Mouse (Mus musculus): ENCODE measurements at regions not wholly inside any gene's neighbourhood (a gene's known extent, or its start where the extent isn't known, plus 50 kb on each side); places are given as distances from the start of the nearest gene placed in this dataset.
A peak's percentile ranks its signal among the peaks of the same experiment; 100 is the strongest.
"Not testable (repeated sequence)": the region's sequence is repeated elsewhere in the genome, so short reads cannot be mapped to it uniquely, and the experiment has no call there.

GRCm38 (mm10) chr4:84149149-84150050 lies 525.7 kb downstream of the Bnc2 start:
- WGBS = 82% methylated on average over 13 of the region's 13 CpGs
- H3K27me3 ChIP-seq = no peaks in the 10 kb centered on the region
- H3K4me2 ChIP-seq (replicated peaks) = no peak overlapping the region
- no peak overlapping the region for H3K27ac ChIP-seq (replicated peaks)
- H3K36me3 ChIP-seq = no peaks in the 10 kb centered on the region
- H3K9me3 ChIP-seq (replicated peaks) = no peaks in the 10 kb centered on the region
- ATAC-seq (ENCODE audit: insufficient number of reproducible peaks, low FRiP score, low TSS enrichment, low read depth) = no peak
- 0 out of 2 replicates have a peak, but pooled peaks cover 13% of the 10 kb centered on the region for H3K4me1 ChIP-seq
- no peak overlapping the region for H3K4me3 ChIP-seq (replicated peaks)
- H3K9ac ChIP-seq = no peak overlapping the region

- Histone ChIP-seq H3K27ac (replicated peaks) (no peak overlapping the region), H3K4me2 (replicated peaks) (no peak overlapping the region), H3K9ac (no peak overlapping the region), H3K27me3 (no peaks in the 10 kb centered on the region), H3K4me1 (0 out of 2 replicates have a peak, but pooled peaks cover 13% of the 10 kb centered on the region), H3K36me3 (no peaks in the 10 kb centered on the region), H3K9me3 (replicated peaks) (no peaks in the 10 kb centered on the region), H3K4me3 (replicated peaks) (no peak overlapping the region)
- ATAC-seq (ENCODE audit: insufficient number of reproducible peaks, low FRiP score, low TSS enrichment, low read depth) = no peak
- 31% methylated on average over 3 of the region's 3 CpGs for WGBS
These were observed 524.4 kb downstream of the Bnc2 start for GRCm38 (mm10) chr4:84150698-84151097.

GRCm38 (mm10) chr4:84151247-84151646 lies 523.8 kb downstream of the Bnc2 start:
- Histone ChIP-seq H3K4me1 (0 out of 2 replicates have a peak, but pooled peaks cover 13% of the 10 kb centered on the region), H3K27me3 (no peaks in the 10 kb centered on the region), H3K36me3 (no peaks in the 10 kb centered on the region), H3K9ac (no peak overlapping the region), H3K27ac (replicated peaks) (no peak overlapping the region), H3K4me2 (replicated peaks) (no peak overlapping the region), H3K9me3 (replicated peaks) (no peaks in the 10 kb centered on the region), H3K4me3 (replicated peaks) (no peak overlapping the region)
- WGBS = 60% methylated on average over 9 of the region's 9 CpGs
- no peak for ATAC-seq (ENCODE audit: insufficient number of reproducible peaks, low FRiP score, low TSS enrichment, low read depth)

DNA sequence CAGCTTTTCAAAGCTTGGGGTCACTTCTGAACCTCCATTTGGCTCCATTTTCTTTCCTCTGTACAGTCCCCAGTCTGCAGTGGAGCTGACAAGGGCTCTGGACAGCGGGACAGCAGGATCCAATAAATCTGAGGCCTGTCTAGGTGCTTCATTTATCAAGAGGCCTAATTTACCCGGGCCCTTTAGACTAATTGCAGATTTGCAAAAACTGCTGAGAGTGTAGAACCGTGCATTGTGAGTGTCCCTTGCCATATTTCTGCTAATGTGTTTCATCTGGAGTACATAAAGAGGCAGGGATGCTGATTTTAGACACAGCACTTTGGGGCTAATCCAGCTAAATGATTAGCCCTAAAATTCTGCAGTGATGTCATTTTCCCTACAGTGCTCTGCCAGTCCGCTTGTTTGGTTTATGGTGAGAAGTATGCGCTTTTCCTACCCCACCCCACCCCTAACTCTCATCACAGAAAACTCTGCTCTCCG lies 523.1 kb downstream of the Bnc2 start:
- ATAC-seq (ENCODE audit: insufficient number of reproducible peaks, low FRiP score, low TSS enrichment, low read depth) = peak; percentile 63
- Histone ChIP-seq H3K4me2 (replicated peaks) (no peak overlapping the region), H3K27me3 (no peaks in the 10 kb centered on the region), H3K9me3 (replicated peaks) (no peaks in the 10 kb centered on the region), H3K36me3 (no peaks in the 10 kb centered on the region), H3K9ac (no peak overlapping the region), H3K4me3 (replicated peaks) (no peak overlapping the region), H3K4me1 (0 out of 2 replicates have a peak, but pooled peaks cover 13% of the 10 kb centered on the region), H3K27ac (replicated peaks) (0 out of 2 replicates have a peak overlapping the region, but pooled peaks have one; percentile 41)
- 20% methylated on average over 6 of the region's 6 CpGs for WGBS

DNA sequence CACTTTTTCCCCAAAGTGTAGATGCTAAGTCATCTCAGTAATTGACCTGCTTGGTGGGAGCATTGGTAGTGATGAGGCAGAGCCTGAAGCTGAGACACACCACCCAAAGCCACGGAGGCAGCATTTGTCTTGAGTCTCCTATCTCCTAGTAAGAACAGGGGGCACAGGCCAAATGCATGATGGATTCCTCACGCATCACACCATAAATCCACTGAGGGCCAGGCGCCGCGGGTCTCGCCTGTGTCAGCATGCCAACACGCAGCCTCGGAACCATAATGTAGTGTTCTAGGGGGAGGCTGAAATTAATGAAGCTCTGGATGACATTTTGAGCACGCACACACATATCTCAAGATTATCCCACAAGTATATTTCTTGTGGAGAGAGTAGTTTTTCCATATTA lies 521.5 kb downstream of the Bnc2 start:
- no peak for ATAC-seq (ENCODE audit: insufficient number of reproducible peaks, low FRiP score, low TSS enrichment, low read depth)
- WGBS = 93% methylated on average over 9 of the region's 9 CpGs
- H3K27me3 ChIP-seq = no peaks in the 10 kb centered on the region
- no peak overlapping the region for H3K9ac ChIP-seq
- 0 out of 2 replicates have a peak, but pooled peaks cover 13% of the 10 kb centered on the region for H3K4me1 ChIP-seq
- no peak overlapping the region for H3K4me3 ChIP-seq (replicated peaks)
- no peak overlapping the region for H3K27ac ChIP-seq (replicated peaks)
- H3K4me2 ChIP-seq (replicated peaks) = no peak overlapping the region
- H3K9me3 ChIP-seq (replicated peaks) = no peaks in the 10 kb centered on the region
- no peaks in the 10 kb centered on the region for H3K36me3 ChIP-seq

- Histone ChIP-seq H3K9ac (no peak overlapping the region), H3K36me3 (no peaks in the 10 kb centered on the region), H3K4me3 (replicated peaks) (no peak overlapping the region), H3K4me2 (replicated peaks) (no peak overlapping the region), H3K27ac (replicated peaks) (0 out of 2 replicates have a peak overlapping the region, but pooled peaks have one; percentile 28), H3K4me1 (no peaks in the 10 kb centered on the region), H3K9me3 (replicated peaks) (no peaks in the 10 kb centered on the region), H3K27me3 (no peaks in the 10 kb centered on the region)
- 60% methylated on average over 5 of the region's 5 CpGs for WGBS
- peak; percentile 51; the same call in 1 of the 2 replicates for ATAC-seq (ENCODE audit: insufficient number of reproducible peaks, low FRiP score, low TSS enrichment, low read depth)
These were observed 517.0 kb downstream of the Bnc2 start for GRCm38 (mm10) chr4:84157911-84158647.

- ATAC-seq (ENCODE audit: insufficient number of reproducible peaks, low FRiP score, low TSS enrichment, low read depth) = no peak
- no peak overlapping the region for H3K4me3 ChIP-seq (replicated peaks)
- H3K27me3 ChIP-seq = no peaks in the 10 kb centered on the region
- H3K9me3 ChIP-seq (replicated peaks) = no peaks in the 10 kb centered on the region
- H3K4me1 ChIP-seq = no peaks in the 10 kb centered on the region
- 92% methylated on average over 6 of the region's 6 CpGs for WGBS
- H3K27ac ChIP-seq (replicated peaks) = no peak overlapping the region
- no peaks in the 10 kb centered on the region for H3K36me3 ChIP-seq
- no peak overlapping the region for H3K4me2 ChIP-seq (replicated peaks)
- H3K9ac ChIP-seq = no peak overlapping the region
These were observed 511.7 kb downstream of the Bnc2 start for GRCm38 (mm10) chr4:84163362-84163761.

DNA sequence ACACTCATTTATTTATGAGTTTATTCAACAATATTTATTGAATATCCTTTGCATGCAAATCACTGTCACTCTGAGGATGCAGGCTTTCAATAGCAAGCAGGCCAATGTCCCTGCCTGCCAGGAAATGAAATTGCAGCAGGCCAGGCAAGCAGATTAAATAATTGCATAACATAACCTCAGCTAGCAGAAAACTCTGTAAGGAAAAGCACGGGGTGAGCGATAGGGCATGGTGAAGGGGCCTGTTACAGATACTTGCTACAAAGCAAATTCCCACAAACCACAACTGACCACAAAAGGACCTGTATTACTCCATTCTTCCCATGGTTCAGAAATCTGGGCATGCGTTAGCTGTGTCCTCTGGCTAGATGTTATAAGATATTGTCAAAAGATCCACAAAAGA lies 509.8 kb downstream of the Bnc2 start:
- Histone ChIP-seq H3K4me3 (replicated peaks) (no peak overlapping the region), H3K4me1 (no peaks in the 10 kb centered on the region), H3K27me3 (no peaks in the 10 kb centered on the region), H3K9ac (no peak overlapping the region), H3K36me3 (no peaks in the 10 kb centered on the region), H3K4me2 (replicated peaks) (no peak overlapping the region), H3K27ac (replicated peaks) (no peak overlapping the region), H3K9me3 (replicated peaks) (no peaks in the 10 kb centered on the region)
- WGBS = 64% methylated on average over 3 of the region's 3 CpGs
- ATAC-seq (ENCODE audit: insufficient number of reproducible peaks, low FRiP score, low TSS enrichment, low read depth) = no peak

DNA sequence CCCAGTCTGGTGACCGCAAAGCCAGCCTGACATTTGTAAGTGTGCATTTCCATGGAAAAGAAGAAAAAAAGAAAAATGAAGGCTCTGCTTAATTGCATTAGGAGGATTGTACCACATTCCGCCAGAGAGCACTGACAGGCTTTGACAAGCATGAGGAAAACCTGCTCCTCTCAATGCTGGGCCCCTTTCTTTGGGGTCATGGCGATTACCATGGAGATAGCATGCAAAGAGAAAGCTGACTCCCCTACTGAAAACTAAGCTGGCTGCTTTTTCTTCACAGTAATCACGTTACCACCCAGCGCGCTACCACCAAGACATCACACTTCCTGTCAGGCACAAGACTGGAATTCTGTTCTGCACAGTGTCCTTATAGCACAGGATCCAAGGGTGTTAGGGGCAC lies 502.2 kb downstream of the Bnc2 start:
- WGBS = 12% methylated on average over 6 of the region's 6 CpGs
- Histone ChIP-seq H3K36me3 (no peaks in the 10 kb centered on the region), H3K4me3 (replicated peaks) (no peak overlapping the region), H3K4me2 (replicated peaks) (peak overlapping the region; percentile 10), H3K9ac (no peak overlapping the region), H3K27ac (replicated peaks) (peak overlapping the region; percentile 49; the same call in 1 of the 2 replicates), H3K9me3 (replicated peaks) (no peaks in the 10 kb centered on the region), H3K4me1 (peaks cover 12% of the 10 kb centered on the region), H3K27me3 (no peaks in the 10 kb centered on the region)
- peak; percentile 54; the same call in 1 of the 2 replicates for ATAC-seq (ENCODE audit: insufficient number of reproducible peaks, low FRiP score, low TSS enrichment, low read depth)

DNA sequence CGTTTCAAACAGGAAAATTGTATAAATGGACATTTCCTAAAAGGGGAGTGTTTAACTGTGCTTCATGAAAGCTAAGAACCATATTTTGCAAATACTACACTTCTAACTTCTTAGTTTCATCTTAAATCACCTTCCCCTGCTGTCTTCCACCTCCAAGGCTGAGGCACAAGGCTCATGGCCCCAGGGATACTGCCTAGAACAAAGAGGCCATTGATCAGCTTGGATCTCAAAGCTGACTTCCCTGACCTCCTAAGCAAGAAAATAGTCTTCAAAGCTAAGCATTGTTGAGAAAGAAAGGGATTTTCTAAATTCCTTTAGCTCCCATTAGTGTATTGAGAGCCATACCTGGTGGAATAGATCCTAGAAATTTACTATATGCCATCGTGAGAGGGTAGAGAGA lies 501.6 kb downstream of the Bnc2 start:
- Histone ChIP-seq H3K36me3 (no peaks in the 10 kb centered on the region), H3K4me1 (peaks cover 12% of the 10 kb centered on the region), H3K4me3 (replicated peaks) (no peak overlapping the region), H3K4me2 (replicated peaks) (no peak overlapping the region), H3K9ac (no peak overlapping the region), H3K27ac (replicated peaks) (0 out of 2 replicates have a peak overlapping the region, but pooled peaks have one; percentile 41), H3K27me3 (no peaks in the 10 kb centered on the region), H3K9me3 (replicated peaks) (no peaks in the 10 kb centered on the region)
- no peak for ATAC-seq (ENCODE audit: insufficient number of reproducible peaks, low FRiP score, low TSS enrichment, low read depth)
- WGBS = 15% methylated on average over 2 of the region's 2 CpGs

- not testable (repeated sequence) for H3K9me3 ChIP-seq (replicated peaks); H3K4me3 ChIP-seq (replicated peaks); H3K27me3 ChIP-seq; H3K9ac ChIP-seq; H3K36me3 ChIP-seq; H3K27ac ChIP-seq (replicated peaks); H3K4me2 ChIP-seq (replicated peaks); ATAC-seq (ENCODE audit: insufficient number of reproducible peaks, low FRiP score, low TSS enrichment, low read depth)
- WGBS = 91% methylated on average over 6 of the region's 6 CpGs
- H3K4me1 ChIP-seq = peaks cover 12% of the 10 kb centered on the region
These were observed 498.6 kb downstream of the Bnc2 start for GRCm38 (mm10) chr4:84176457-84176856.

Measured in embryonic facial prominence, embryonic 15.5 days (tissue).